Mouse (Mus musculus): ENCODE measurements around the gene B130006D01Rik. TPM values are rescaled to one million over a fixed set of nuclear protein-coding genes. Genes with fewer than 3 reads are reported as not detected.

B130006D01Rik gene
- total and polyA plus RNA-seq, 3 experiments: 0.10 to 0.38 (median 0.15) TPM

- Histone ChIP-seq H3K36me3 (replicated peaks in 1 of 2; ENCODE audit: control insufficient read depth in 1 of 2, insufficient read depth in 1 of 2, low read length in 1 of 2) (peaks cover 0 to 13% of the 10 kb centered on the region in 2 experiments), H3K4me2 (ENCODE audit: insufficient read depth, low read depth, poor library complexity, severe bottlenecking) (no peak overlapping the region)
Measured at GRCm38 (mm10) chr11:95737811-95738210, 14.4 kb downstream of the B130006D01Rik start.

GRCm38 (mm10) chr11:95744521-95744920, 21.1 kb downstream of the B130006D01Rik start:
- H3K9ac ChIP-seq (ENCODE audit: insufficient read depth, low read depth): no peak overlapping the region
- no peaks in the 10 kb centered on the region for H3K9me3 ChIP-seq (replicated peaks; ENCODE audit: low read length)
- no peaks in the 10 kb centered on the region for H3K27me3 ChIP-seq (replicated peaks)
- no peak overlapping the region for H3K4me2 ChIP-seq (ENCODE audit: insufficient read depth, low read depth, poor library complexity, severe bottlenecking)
- H3K36me3 ChIP-seq (replicated peaks in 1 of 2; ENCODE audit: control insufficient read depth in 1 of 2, insufficient read depth in 1 of 2, low read length in 1 of 2): peaks cover 6 to 32% of the 10 kb centered on the region in 2 experiments
- in situ Hi-C loops (cut with MboI; ENCODE audit: low pct_ligation_motif_present, low pct_unique_long_range_greater_than_20kb, low sequenced_read_pairs): no loop called here
- peaks cover 6% of the 10 kb centered on the region; the same call in 1 of the 2 replicates for H3K79me2 ChIP-seq (replicated peaks; ENCODE audit: control insufficient read depth, extremely low read depth, insufficient read depth, poor library complexity, severe bottlenecking)
- peaks cover 0 to 12% of the 10 kb centered on the region in 2 experiments; a peak in 2 of 4 replicates for H3K4me1 ChIP-seq (ENCODE audit: control insufficient read depth in 1 of 2, insufficient read depth in 2 of 2)
- dilution Hi-C loops (cut with MboI; ENCODE audit: extremely low pct_ligation_motif_present, extremely low pct_unique_long_range_greater_than_20kb, low sequenced_read_pairs): no loop called here
- H3K4me3 ChIP-seq (replicated peaks in 1 of 3; ENCODE audit: low read depth in 2 of 3, low read length in 2 of 3, poor library complexity in 1 of 3): no peak overlapping the region
- H3K27ac ChIP-seq (ENCODE audit: insufficient read depth, low read depth): no peak overlapping the region
- no peak for DNase-seq (ENCODE audit: extremely low read depth)
- TF ChIP-seq GABPA (IDR thresholded peaks at IDR 0.05; ENCODE audit: insufficient replicate concordance, low read depth, low read length): no peak
- no peak for TF ChIP-seq PAX5 (IDR thresholded peaks at IDR 0.05; ENCODE audit: low read length)
- no peak for TF ChIP-seq MEF2A (IDR thresholded peaks at IDR 0.05; ENCODE audit: borderline replicate concordance, low read depth, low read length)
- no peak for TF ChIP-seq MYC (IDR thresholded peaks at IDR 0.05; ENCODE audit: low read depth, low read length)
- TF ChIP-seq CHD2 (IDR thresholded peaks at IDR 0.05; ENCODE audit: low read length): no peak
- TF ChIP-seq USF2 (conservative IDR thresholded peaks at IDR 0.05; ENCODE audit: low read depth, low read length): no peak
- no peak for TF ChIP-seq MXI1 (IDR thresholded peaks at IDR 0.05; ENCODE audit: low read depth, low read length)
- no peak for TF ChIP-seq RCOR1 (conservative IDR thresholded peaks at IDR 0.05; ENCODE audit: low read depth, low read length)
- TF ChIP-seq E2F4 (IDR thresholded peaks at IDR 0.05; ENCODE audit: insufficient replicate concordance, low read depth, low read length): no peak
- no peak for TF ChIP-seq UBTF (IDR thresholded peaks at IDR 0.05; ENCODE audit: low read depth, low read length)
- TF ChIP-seq ELF1 (IDR thresholded peaks at IDR 0.05; ENCODE audit: low read depth, low read length): no peak
- TF ChIP-seq RAD21 (IDR thresholded peaks at IDR 0.05; ENCODE audit: low read depth, low read length): no peak
- TF ChIP-seq KAT2A (IDR thresholded peaks at IDR 0.05; ENCODE audit: insufficient replicate concordance, low read length): no peak
- TF ChIP-seq TBP (conservative IDR thresholded peaks at IDR 0.05; ENCODE audit: low read depth, low read length): no peak
- TF ChIP-seq POLR2AphosphoS2 (IDR thresholded peaks at IDR 0.05; ENCODE audit: low read depth, low read length): no peak
- no peak for TF ChIP-seq NRF1 (IDR thresholded peaks at IDR 0.05; ENCODE audit: low read depth, low read length)
- TF ChIP-seq JUN (IDR thresholded peaks at IDR 0.05; ENCODE audit: insufficient read depth, low read depth, low read length): no peak
- no peak for TF ChIP-seq USF1 (IDR thresholded peaks at IDR 0.05; ENCODE audit: low read depth, low read length)
- no peak for TF ChIP-seq SIN3A (IDR thresholded peaks at IDR 0.05; ENCODE audit: low read length)
- TF ChIP-seq IRF4 (IDR thresholded peaks at IDR 0.05; ENCODE audit: low read depth, low read length): no peak

More at GRCm38 (mm10) chr11:95737811-95738210, 14.4 kb downstream of the B130006D01Rik start:
- Histone ChIP-seq H3K9ac (ENCODE audit: insufficient read depth, low read depth) (no peak overlapping the region), H3K79me2 (replicated peaks; ENCODE audit: control insufficient read depth, extremely low read depth, insufficient read depth, poor library complexity, severe bottlenecking) (peaks cover 9% of the 10 kb centered on the region), H3K9me3 (replicated peaks; ENCODE audit: low read length) (no peaks in the 10 kb centered on the region), H3K4me1 (ENCODE audit: control insufficient read depth in 1 of 2, insufficient read depth in 2 of 2) (peaks cover 3 to 12% of the 10 kb centered on the region in 2 experiments; a peak in 3 of 4 replicates), H3K27me3 (replicated peaks) (no peaks in the 10 kb centered on the region), H3K4me3 (replicated peaks in 1 of 3; ENCODE audit: low read depth in 2 of 3, low read length in 2 of 3, poor library complexity in 1 of 3) (no peak overlapping the region), H3K27ac (ENCODE audit: insufficient read depth, low read depth) (no peak overlapping the region)
- no peak for DNase-seq (ENCODE audit: extremely low read depth)
- TF ChIP-seq MXI1 (IDR thresholded peaks at IDR 0.05; ENCODE audit: low read depth, low read length): no peak
- no peak for TF ChIP-seq MAX (IDR thresholded peaks at IDR 0.05; ENCODE audit: low read length)
- no peak for TF ChIP-seq ZNF384 (IDR thresholded peaks at IDR 0.05; ENCODE audit: low read depth, low read length)
- no peak for TF ChIP-seq RAD21 (IDR thresholded peaks at IDR 0.05; ENCODE audit: low read depth, low read length)
- no peak for TF ChIP-seq MYC (IDR thresholded peaks at IDR 0.05; ENCODE audit: low read depth, low read length)
- no peak for TF ChIP-seq PAX5 (IDR thresholded peaks at IDR 0.05; ENCODE audit: low read length)
- TF ChIP-seq IRF4 (IDR thresholded peaks at IDR 0.05; ENCODE audit: low read depth, low read length): no peak
- no peak for TF ChIP-seq KAT2A (IDR thresholded peaks at IDR 0.05; ENCODE audit: insufficient replicate concordance, low read length)
- TF ChIP-seq USF2 (conservative IDR thresholded peaks at IDR 0.05; ENCODE audit: low read depth, low read length): no peak
- TF ChIP-seq SMC3 (IDR thresholded peaks at IDR 0.05; ENCODE audit: low read depth, low read length): no peak
- dilution Hi-C loops (cut with MboI; ENCODE audit: extremely low pct_ligation_motif_present, extremely low pct_unique_long_range_greater_than_20kb, low sequenced_read_pairs): no loop called here
- in situ Hi-C loops (cut with MboI; ENCODE audit: low pct_ligation_motif_present, low pct_unique_long_range_greater_than_20kb, low sequenced_read_pairs): no loop called here

Data from CH12.LX (cell line).